Mouse (Mus musculus) v-Abl transformed pro-B cells (cell line): ENCODE measurements around the gene Gtf2a1.
"Not testable (repeated sequence)": the region's sequence is repeated elsewhere in the genome, so short reads cannot be mapped to it uniquely, and the experiment has no call there.

Source experiments
- in situ Hi-C, 2 experiments: fragments of 400-800 bp; cut with MboI; formaldehyde crosslinking; loops; one replicate each; pipeline ENCODE4 v1.15.1; 2025; ENCODE audit not compliant: unreplicated experiment in 2 of 2

The Gtf2a1 gene

GRCm38 (mm10) chr12:91583409-91583808, 6.9 kb downstream of the Gtf2a1 start:
- in situ Hi-C loops: loop anchor here (10.0 to 25.0 kb wide), 3 partner anchors 846 to 1311 kb away; partner anchors contain the start of gene Dio2 (in 2 of the 2)

- in situ Hi-C loops: loop anchor here (10.0 to 25.0 kb wide), 3 partner anchors 845 to 1312 kb away; partner anchors contain the start of gene Dio2 (in 2 of the 2)
Measured at GRCm38 (mm10) chr12:91582362-91583002, 7.8 kb downstream of the Gtf2a1 start.

GRCm38 (mm10) chr12:91581204-91582070, 8.8 kb downstream of the Gtf2a1 start:
- in situ Hi-C loops: loop anchor here (10.0 to 25.0 kb wide), 3 partner anchors 844 to 1313 kb away; partner anchors contain the start of gene Dio2 (in 2 of the 2)

GRCm38 (mm10) chr12:91579665-91580064, 10.6 kb downstream of the Gtf2a1 start:
- in situ Hi-C loops: loop anchor here (10.0 to 25.0 kb wide), 3 partner anchors 842 to 1315 kb away; partner anchors contain the start of gene Dio2 (in 2 of the 2)

- in situ Hi-C loops: no loop called here
Measured at GRCm38 (mm10) chr12:91571708-91572107, 18.6 kb downstream of the Gtf2a1 start.

GRCm38 (mm10) chr12:91569255-91569654, 21.0 kb downstream of the Gtf2a1 start:
- in situ Hi-C loops: no loop called here

- in situ Hi-C loops: no loop called here
Measured at GRCm38 (mm10) chr12:91567145-91567544, 23.1 kb downstream of the Gtf2a1 start.

GRCm38 (mm10) chr12:91558152-91558551, 32.1 kb downstream of the Gtf2a1 start:
- in situ Hi-C loops: not testable (repeated sequence)

GRCm38 (mm10) chr12:91557358-91558005, 32.8 kb downstream of the Gtf2a1 start:
- in situ Hi-C loops: not testable (repeated sequence)

GRCm38 (mm10) chr12:91551773-91552526, 38.3 kb downstream of the Gtf2a1 start:
- in situ Hi-C loops: no loop called here

GRCm38 (mm10) chr12:91549471-91549870, 40.8 kb downstream of the Gtf2a1 start:
- in situ Hi-C loops: no loop called here

- in situ Hi-C loops: no loop called here
Measured at GRCm38 (mm10) chr12:91540202-91540601, 50.1 kb downstream of the Gtf2a1 start.

- in situ Hi-C loops: no loop called here
Measured at GRCm38 (mm10) chr12:91534514-91534913, 55.8 kb downstream of the Gtf2a1 start.

- in situ Hi-C loops: no loop called here
Measured at GRCm38 (mm10) chr12:91523626-91524025, 66.7 kb downstream of the Gtf2a1 start.

GRCm38 (mm10) chr12:91517808-91518207, 72.5 kb downstream of the Gtf2a1 start:
- in situ Hi-C loops: no loop called here

GRCm38 (mm10) chr12:91513980-91514379, 76.3 kb downstream of the Gtf2a1 start:
- in situ Hi-C loops: no loop called here

GRCm38 (mm10) chr12:91511766-91512165, 78.5 kb downstream of the Gtf2a1 start:
- in situ Hi-C loops: no loop called here
